Mouse (Mus musculus) forebrain, embryonic 16.5 days (tissue): ENCODE data around the gene Hgd. TPM values are rescaled to one million over a fixed set of nuclear protein-coding genes. Genes with fewer than 3 reads are reported as not detected.
A peak's percentile ranks its signal among the peaks of the same experiment; 100 is the strongest.

Source experiments
- ATAC-seq: fragments of 200-750 bp; cut with Nextera tagmentation; 2 replicates; pipeline ENCODE4 v1.8.0; 2017; ENCODE audit warnings: mild to moderate bottlenecking, moderate library complexity
- H3K27ac ChIP-seq: fragments of 300-500 bp; sonication (generic); 2 replicates; pipeline ENCODE4 v1.5.1; 2014; ENCODE audit warnings: low read length, control low read depth
- H3K27me3 ChIP-seq: fragments of 300-500 bp; sonication (generic); replicated peaks from 2 replicates; pipeline ENCODE4 v1.6.1; 2014; ENCODE audit warnings: low read length; ENCODE audit not compliant: control insufficient read depth, insufficient read depth
- H3K36me3 ChIP-seq: fragments of 300-500 bp; sonication (generic); 2 replicates; pipeline ENCODE4 v1.6.1; 2014; ENCODE audit not compliant: control insufficient read depth, insufficient read depth
- H3K4me1 ChIP-seq: fragments of 300-500 bp; sonication (generic); replicated peaks from 2 replicates; pipeline ENCODE4 v1.6.1; 2014; ENCODE audit warnings: low read length; ENCODE audit not compliant: control insufficient read depth, insufficient read depth
- H3K4me2 ChIP-seq: fragments of 300-500 bp; sonication (generic); 2 replicates; pipeline ENCODE4 v1.6.1; 2014; ENCODE audit warnings: mild to moderate bottlenecking, low read length, control low read depth
- H3K4me3 ChIP-seq: fragments of 300-500 bp; sonication (generic); replicated peaks from 2 replicates; pipeline ENCODE4 v1.5.1; 2014; ENCODE audit warnings: mild to moderate bottlenecking, low read length, control low read depth
- H3K9ac ChIP-seq: fragments of 300-500 bp; sonication (generic); replicated peaks from 2 replicates; pipeline ENCODE4 v1.6.1; 2014; ENCODE audit warnings: low read depth, low read length, control low read depth
- H3K9me3 ChIP-seq: fragments of 300-500 bp; sonication (generic); 2 replicates; pipeline ENCODE4 v1.6.1; 2016; ENCODE audit warnings: low read length; ENCODE audit not compliant: control insufficient read depth
- WGBS: fragments of 180-500 bp; shearing (Covaris S2); extraction: QIAGEN DNeasy Blood & Tissue Kit; methylation state at CpG from one replicate; pipeline ENCODE4 v1.1.7; 2014; 5-methylcytosine and 5-hydroxymethylcytosine counted together
- polyA plus RNA-seq: library from polyadenylated mRNA; unstranded; fragments of >200 nt; fragmentation: Nextera tagmentation; extraction: Ambion mirVana; gene quantifications from 2 replicates; pipeline ENCODE4 v1.2.1, GENCODE M21; 2015

Gene Hgd
- polyA plus RNA-seq, 1 experiment from 2014 or later, result 0.23 TPM

- WGBS, result 91% methylated on average over 9 of the region's 9 CpGs
- ATAC-seq, result no peak
- Histone ChIP-seq H3K4me2 (no peak overlapping the region), H3K9me3 (no peaks in the 10 kb centered on the region), H3K27me3 (no peaks in the 10 kb centered on the region), H3K27ac (no peak overlapping the region), H3K4me1 (no peaks in the 10 kb centered on the region), H3K4me3 (no peak overlapping the region), H3K9ac (no peak overlapping the region), H3K36me3 (no peaks in the 10 kb centered on the region)
These were observed 34.6 kb downstream of the Hgd start for GRCm38 (mm10) chr16:37614540-37614939.

GRCm38 (mm10) chr16:37615429-37615828, 35.5 kb downstream of the Hgd start:
- H3K27ac ChIP-seq, result no peak overlapping the region
- no peak overlapping the region for H3K9ac ChIP-seq
- H3K27me3 ChIP-seq, result no peaks in the 10 kb centered on the region
- no peak overlapping the region for H3K4me2 ChIP-seq
- WGBS, result 72% methylated on average over 8 of the region's 8 CpGs
- ATAC-seq, result no peak
- no peak overlapping the region for H3K4me3 ChIP-seq
- H3K4me1 ChIP-seq, result no peaks in the 10 kb centered on the region
- no peaks in the 10 kb centered on the region for H3K9me3 ChIP-seq
- no peaks in the 10 kb centered on the region for H3K36me3 ChIP-seq

GRCm38 (mm10) chr16:37616104-37616503, 36.2 kb downstream of the Hgd start:
- no peaks in the 10 kb centered on the region for H3K4me1 ChIP-seq
- H3K27me3 ChIP-seq, result no peaks in the 10 kb centered on the region
- H3K9me3 ChIP-seq, result no peaks in the 10 kb centered on the region
- no peak overlapping the region for H3K4me2 ChIP-seq
- H3K4me3 ChIP-seq, result no peak overlapping the region
- ATAC-seq, result no peak
- 77% methylated on average over 8 of the region's 8 CpGs for WGBS
- H3K36me3 ChIP-seq, result no peaks in the 10 kb centered on the region
- no peak overlapping the region for H3K9ac ChIP-seq
- no peak overlapping the region for H3K27ac ChIP-seq

- WGBS, result 33% methylated on average over 3 of the region's 3 CpGs
- Histone ChIP-seq H3K4me1 (no peaks in the 10 kb centered on the region), H3K36me3 (no peaks in the 10 kb centered on the region), H3K9me3 (no peaks in the 10 kb centered on the region), H3K9ac (no peak overlapping the region), H3K4me3 (no peak overlapping the region), H3K4me2 (no peak overlapping the region), H3K27me3 (no peaks in the 10 kb centered on the region), H3K27ac (no peak overlapping the region)
- peak; percentile 72 for ATAC-seq
These were observed 37.7 kb downstream of the Hgd start for GRCm38 (mm10) chr16:37617695-37618094.

- Histone ChIP-seq H3K9me3 (no peaks in the 10 kb centered on the region), H3K27ac (no peak overlapping the region), H3K4me2 (no peak overlapping the region), H3K4me1 (no peaks in the 10 kb centered on the region), H3K9ac (no peak overlapping the region), H3K36me3 (no peaks in the 10 kb centered on the region), H3K4me3 (no peak overlapping the region), H3K27me3 (no peaks in the 10 kb centered on the region)
- no peak for ATAC-seq
- 41% methylated on average over 3 of the region's 3 CpGs for WGBS
These were observed 42.5 kb downstream of the Hgd start for GRCm38 (mm10) chr16:37622403-37622802.

- Histone ChIP-seq H3K27ac (no peak overlapping the region), H3K9ac (no peak overlapping the region), H3K9me3 (no peaks in the 10 kb centered on the region), H3K27me3 (no peaks in the 10 kb centered on the region), H3K4me2 (no peak overlapping the region), H3K4me1 (no peaks in the 10 kb centered on the region), H3K36me3 (no peaks in the 10 kb centered on the region), H3K4me3 (no peak overlapping the region)
- no peak for ATAC-seq
- WGBS, result 27% methylated on average over 5 of the region's 5 CpGs
These were observed 43.0 kb downstream of the Hgd start for GRCm38 (mm10) chr16:37622919-37623318.

GRCm38 (mm10) chr16:37626388-37626949, 46.5 kb downstream of the Hgd start:
- H3K27ac ChIP-seq, result no peak overlapping the region
- H3K9ac ChIP-seq, result no peak overlapping the region
- peaks cover 2% of the 10 kb centered on the region; the same call in 1 of the 2 replicates for H3K4me1 ChIP-seq
- H3K4me2 ChIP-seq, result no peak overlapping the region
- no peaks in the 10 kb centered on the region for H3K9me3 ChIP-seq
- no peaks in the 10 kb centered on the region for H3K36me3 ChIP-seq
- no peak for ATAC-seq
- WGBS, result 57% methylated on average over 4 of the region's 4 CpGs
- no peak overlapping the region for H3K4me3 ChIP-seq
- no peaks in the 10 kb centered on the region for H3K27me3 ChIP-seq

- WGBS, result 83% methylated on average over 9 of the region's 9 CpGs
- Histone ChIP-seq H3K4me2 (no peak overlapping the region), H3K27ac (no peak overlapping the region), H3K36me3 (no peaks in the 10 kb centered on the region), H3K9ac (no peak overlapping the region), H3K4me3 (no peak overlapping the region), H3K27me3 (no peaks in the 10 kb centered on the region), H3K9me3 (no peaks in the 10 kb centered on the region), H3K4me1 (peaks cover 2% of the 10 kb centered on the region; the same call in 1 of the 2 replicates)
- no peak for ATAC-seq
These were observed 48.4 kb downstream of the Hgd start for GRCm38 (mm10) chr16:37628336-37628735.

- no peak for ATAC-seq
- 47% methylated on average over 7 of the region's 7 CpGs for WGBS
- Histone ChIP-seq H3K27ac (no peak overlapping the region), H3K9ac (no peak overlapping the region), H3K4me1 (peaks cover 2% of the 10 kb centered on the region; the same call in 1 of the 2 replicates), H3K4me3 (no peak overlapping the region), H3K4me2 (no peak overlapping the region), H3K9me3 (no peaks in the 10 kb centered on the region), H3K36me3 (no peaks in the 10 kb centered on the region), H3K27me3 (no peaks in the 10 kb centered on the region)
These were observed 49.1 kb downstream of the Hgd start for GRCm38 (mm10) chr16:37629011-37629410.

- Histone ChIP-seq H3K27ac (no peak overlapping the region), H3K4me3 (no peak overlapping the region), H3K9ac (no peak overlapping the region), H3K27me3 (no peaks in the 10 kb centered on the region), H3K4me2 (no peak overlapping the region), H3K9me3 (no peaks in the 10 kb centered on the region), H3K4me1 (no peaks in the 10 kb centered on the region), H3K36me3 (no peaks in the 10 kb centered on the region)
- no peak for ATAC-seq
- 77% methylated on average over 9 of the region's 9 CpGs for WGBS
These were observed 54.6 kb downstream of the Hgd start for GRCm38 (mm10) chr16:37634578-37634977.
